Mouse (Mus musculus) brain, embryonic 14.5 days (tissue): Measurements from ENCODE around the gene Snx19.

Source experiments
- CTCF ChIP-seq: fragments of 200-500 bp; IDR thresholded peaks from 2 replicates; pipeline ENCODE4 v1.5.1; 2012; ENCODE audit warnings: inconsistent platforms, mild to moderate bottlenecking, moderate library complexity, borderline replicate concordance; ENCODE audit not compliant: insufficient read depth, insufficient read length; ENCODE audit errors: extremely low read depth
- POLR2A ChIP-seq: fragments of 200-500 bp; IDR thresholded peaks from 2 replicates; pipeline ENCODE4 v1.6.1; 2012; ENCODE audit warnings: mild to moderate bottlenecking, inconsistent platforms, borderline replicate concordance; ENCODE audit not compliant: poor library complexity, insufficient read depth, insufficient read length, severe bottlenecking; ENCODE audit errors: extremely low read depth

DNA sequence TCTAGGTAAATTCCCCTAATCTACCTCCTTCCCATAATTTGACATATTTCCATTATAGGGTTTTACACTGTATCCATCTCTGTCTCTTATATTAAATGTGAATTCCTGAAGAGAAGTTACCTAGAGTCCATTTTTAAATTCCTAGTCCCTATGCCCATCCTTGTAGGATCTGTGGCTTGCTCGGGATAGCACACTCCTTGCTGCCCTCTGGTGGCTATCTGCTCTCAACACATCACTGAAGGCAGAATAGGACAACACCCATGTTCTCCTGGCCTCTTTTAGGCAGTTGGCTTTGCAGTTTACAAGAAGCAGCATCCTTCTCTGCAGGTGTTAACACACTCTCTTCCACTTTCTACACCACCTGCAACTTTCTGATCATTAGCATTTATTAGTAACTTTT, 4.0 kb upstream of the Snx19 start:
- TF ChIP-seq CTCF (peak; percentile 77; the same call in 1 of the 2 replicates), POLR2A (no peak)
